Mouse (Mus musculus): ENCODE data around the gene Wdr41.

DNA sequence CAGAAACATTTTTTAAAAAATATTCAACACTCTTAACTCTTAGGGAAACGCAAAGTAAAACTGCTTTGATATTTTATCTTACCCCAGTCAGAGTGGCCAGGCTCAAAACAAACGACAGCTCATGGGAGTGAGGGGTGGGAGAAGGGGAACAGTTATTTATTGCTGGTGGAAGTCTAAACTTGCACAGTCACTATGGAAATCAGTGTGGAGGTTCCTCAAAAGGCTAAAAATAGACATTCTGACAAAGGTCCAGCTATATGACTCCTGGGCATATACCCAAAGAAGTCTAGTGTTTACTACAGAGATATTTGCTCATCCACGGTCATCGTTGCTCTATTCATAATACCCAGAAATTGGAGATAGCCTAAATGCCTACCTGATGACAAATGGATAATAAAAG is 62.1 kb downstream of the Wdr41 start:
- TF ChIP-seq ZC3H11A (IDR thresholded peaks at IDR 0.05; ENCODE audit: low read depth, low read length) (no peak), E2F4 (IDR thresholded peaks at IDR 0.05; ENCODE audit: insufficient replicate concordance, low read depth, low read length) (no peak), CTCF (conservative IDR thresholded peaks at IDR 0.05 in 1 of 2, IDR thresholded peaks at IDR 0.05 in 1 of 2; ENCODE audit: low read depth in 2 of 2, low read length in 2 of 2) (no peak), KAT2A (IDR thresholded peaks at IDR 0.05; ENCODE audit: insufficient replicate concordance, low read length) (no peak), POLR2A (IDR thresholded peaks at IDR 0.05; ENCODE audit: low read depth, low read length) (no peak)

Measured in CH12.LX (cell line).